Mouse (Mus musculus) forebrain, embryonic 15.5 days (tissue): ENCODE measurements around the gene Cd6. TPM values are rescaled to one million over a fixed set of nuclear protein-coding genes. Genes with fewer than 3 reads are reported as not detected.

ENCODE experiments used
- ATAC-seq: fragments of 200-750 bp; cut with Nextera tagmentation; replicated peaks from 2 replicates; pipeline ENCODE4 v1.8.0; 2017; ENCODE audit warnings: mild to moderate bottlenecking, moderate TSS enrichment, moderate library complexity
- H3K27ac ChIP-seq: fragments of 300-500 bp; sonication (generic); replicated peaks from 2 replicates; pipeline ENCODE4 v1.5.1; 2015; ENCODE audit warnings: mild to moderate bottlenecking, inconsistent platforms
- H3K27me3 ChIP-seq: fragments of 300-500 bp; sonication (generic); 2 replicates; pipeline ENCODE4 v1.6.1; 2015; ENCODE audit warnings: inconsistent platforms
- H3K36me3 ChIP-seq: fragments of 300-500 bp; sonication (generic); 2 replicates; pipeline ENCODE4 v1.6.1; 2015; ENCODE audit warnings: mild to moderate bottlenecking, inconsistent platforms
- H3K4me1 ChIP-seq: fragments of 300-500 bp; sonication (generic); 2 replicates; pipeline ENCODE4 v1.6.1; 2015; ENCODE audit warnings: inconsistent platforms
- H3K4me2 ChIP-seq: fragments of 300-500 bp; sonication (generic); replicated peaks from 2 replicates; pipeline ENCODE4 v1.6.1; 2015; ENCODE audit warnings: mild to moderate bottlenecking, inconsistent platforms
- H3K4me3 ChIP-seq: fragments of 300-500 bp; sonication (generic); 2 replicates; pipeline ENCODE4 v1.5.1; 2015; ENCODE audit warnings: mild to moderate bottlenecking, inconsistent platforms
- H3K9ac ChIP-seq: fragments of 300-500 bp; sonication (generic); replicated peaks from 2 replicates; pipeline ENCODE4 v1.6.1; 2015; ENCODE audit warnings: mild to moderate bottlenecking, inconsistent platforms
- H3K9me3 ChIP-seq: fragments of 300-500 bp; sonication (generic); 2 replicates; pipeline ENCODE4 v1.6.1; 2016; ENCODE audit warnings: inconsistent platforms
- WGBS: fragments of 180-500 bp; shearing (Covaris S2); methylation state at CpG from one replicate; pipeline ENCODE4 v1.1.7; 2015; ENCODE audit warnings: mixed read lengths; 5-methylcytosine and 5-hydroxymethylcytosine counted together
- polyA plus RNA-seq: library from polyadenylated mRNA; unstranded; fragments of >200 nt; fragmentation: Nextera tagmentation; extraction: Ambion mirVana; gene quantifications from 2 replicates; pipeline ENCODE4 v1.2.1, GENCODE M21; 2015

Gene Cd6
- polyA plus RNA-seq, 1 experiment from 2014 or later, result not detected

DNA sequence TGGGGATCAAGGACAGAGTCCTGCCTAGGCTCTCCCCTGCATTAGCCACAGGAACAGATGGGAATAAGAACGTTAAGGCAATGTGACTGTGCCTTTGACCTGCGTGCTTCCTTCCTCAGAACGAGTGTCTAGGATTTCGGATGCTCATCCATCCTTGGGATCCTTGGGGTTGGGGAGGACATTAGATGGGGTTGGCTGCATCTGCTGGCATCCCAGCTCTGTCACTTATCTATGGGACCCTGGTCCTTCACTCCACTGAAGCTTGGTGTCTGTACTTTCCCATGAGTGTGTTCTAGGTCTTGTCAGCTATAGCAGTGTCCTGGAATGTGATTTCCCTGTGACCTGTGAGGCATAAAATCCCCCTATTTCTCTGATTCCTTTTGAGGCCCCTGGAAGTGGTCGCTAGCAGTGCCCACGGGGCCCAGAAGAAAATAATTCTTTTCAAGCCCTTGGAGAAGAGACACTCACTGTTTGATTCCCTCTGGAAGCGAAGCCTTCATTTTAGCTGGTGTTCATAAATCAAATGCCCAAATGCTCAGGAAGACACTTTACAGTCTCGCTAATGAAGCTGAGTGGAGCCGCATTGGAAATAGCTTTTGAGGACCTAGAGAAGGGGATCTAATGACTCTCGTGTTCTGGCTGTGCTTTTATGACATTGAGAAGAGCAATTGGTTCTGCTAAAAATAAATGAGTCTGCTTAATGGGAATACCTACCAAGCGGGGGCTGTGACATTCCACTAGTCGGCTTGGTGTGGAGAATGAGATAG, 60.2 kb downstream of the Cd6 start:
- Histone ChIP-seq H3K4me3 (no peak overlapping the region), H3K27me3 (no peaks in the 10 kb centered on the region), H3K36me3 (no peaks in the 10 kb centered on the region), H3K4me2 (no peak overlapping the region), H3K9me3 (no peaks in the 10 kb centered on the region), H3K4me1 (no peaks in the 10 kb centered on the region), H3K27ac (no peak overlapping the region), H3K9ac (no peak overlapping the region)
- 66% methylated on average over 12 of the region's 12 CpGs for WGBS
- no peak for ATAC-seq

DNA sequence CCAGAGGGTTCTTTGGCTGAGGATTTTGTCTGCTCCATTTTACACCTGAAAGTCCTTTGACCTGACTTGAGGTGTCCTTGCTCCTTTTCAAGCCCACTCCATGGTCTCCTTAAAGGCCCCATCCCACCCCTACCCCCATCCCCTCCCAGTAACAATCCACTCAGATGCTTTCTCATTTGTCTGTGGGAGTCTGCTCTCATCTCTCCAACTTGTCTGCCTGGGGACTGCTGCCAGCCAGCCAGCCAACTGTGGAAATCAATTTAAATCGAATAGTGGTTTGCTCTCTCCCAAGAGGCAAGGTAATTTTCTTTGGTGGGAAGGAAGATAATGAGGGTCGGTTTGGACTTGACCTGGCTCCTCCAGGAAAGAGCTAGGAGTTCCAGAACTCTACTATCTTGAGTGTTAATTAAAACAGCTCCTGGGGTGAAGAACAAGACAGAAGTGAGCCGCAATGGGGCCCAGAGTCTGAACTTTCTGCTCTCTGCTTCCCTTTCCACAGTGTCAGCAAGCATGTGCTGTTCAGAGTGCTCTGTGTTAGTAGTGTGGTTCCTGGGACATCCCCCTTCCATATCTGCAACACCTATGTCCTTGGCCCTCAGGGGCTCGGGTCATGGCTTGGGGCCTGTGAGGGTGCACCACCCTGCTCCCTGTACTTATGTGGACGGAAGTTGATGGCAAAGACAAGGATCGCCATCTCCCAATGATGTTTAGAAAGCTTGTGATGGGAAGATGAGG, 61.0 kb downstream of the Cd6 start:
- 67% methylated on average over 6 of the region's 6 CpGs for WGBS

DNA sequence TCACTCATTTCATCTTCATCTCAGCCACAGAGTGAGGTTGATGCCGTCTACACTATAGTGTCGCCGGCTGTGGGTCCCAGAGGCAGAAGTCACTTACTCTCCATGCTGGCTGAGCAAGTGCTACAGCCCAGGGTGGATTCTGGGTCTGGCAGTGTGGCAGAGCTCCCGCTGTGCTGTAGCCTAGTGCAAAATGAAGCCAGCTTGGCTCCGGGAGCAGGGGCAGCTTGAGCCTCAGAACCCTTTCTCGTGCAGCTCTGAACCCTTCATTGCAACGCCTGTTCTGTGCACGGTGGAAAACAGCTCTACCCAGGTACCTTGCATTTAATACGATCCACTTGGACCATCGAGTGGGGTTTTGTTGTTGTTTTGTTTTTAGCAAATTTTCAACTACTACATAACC, 62.2 kb downstream of the Cd6 start:
- no peak overlapping the region for H3K27ac ChIP-seq
- no peak for ATAC-seq

More for the DNA sequence above, 61.0 kb downstream of the Cd6 start:
- Histone ChIP-seq H3K4me1 (no peaks in the 10 kb centered on the region), H3K9ac (no peak overlapping the region), H3K27ac (no peak overlapping the region), H3K36me3 (no peaks in the 10 kb centered on the region), H3K4me3 (no peak overlapping the region), H3K4me2 (no peak overlapping the region), H3K27me3 (no peaks in the 10 kb centered on the region), H3K9me3 (no peaks in the 10 kb centered on the region)
- no peak for ATAC-seq

DNA sequence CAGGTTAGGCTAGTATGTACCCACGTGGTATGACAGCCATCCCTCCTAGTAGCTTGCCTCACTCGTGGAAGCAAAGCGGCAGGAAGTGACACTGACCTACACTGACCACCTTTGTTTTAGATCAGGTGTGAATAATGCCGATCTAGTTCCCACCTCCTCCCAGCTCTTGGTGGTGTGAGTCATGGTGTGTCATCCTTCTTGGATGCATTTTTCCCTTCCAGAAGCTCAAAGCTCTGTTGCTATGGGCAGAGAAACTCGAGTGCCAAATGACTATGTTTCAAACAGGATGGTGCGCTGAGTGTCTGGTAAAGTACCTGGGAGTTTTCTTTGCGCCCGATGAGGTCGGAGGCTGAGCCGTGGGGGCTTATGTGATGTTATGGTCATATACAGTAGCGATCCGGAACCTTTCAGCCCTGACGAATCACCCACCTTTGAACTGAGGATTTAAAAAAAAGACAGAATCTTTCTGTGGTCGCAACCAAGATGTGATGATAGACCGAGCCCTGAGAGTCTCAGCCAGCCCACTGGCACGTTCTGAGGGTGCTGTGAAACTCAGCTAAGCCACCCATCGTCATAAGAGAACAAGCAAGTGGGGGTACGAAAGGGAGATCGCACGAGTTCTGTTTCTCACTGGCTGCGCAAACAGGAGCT, 66.4 kb downstream of the Cd6 start:
- no peak overlapping the region for H3K9ac ChIP-seq
- no peak overlapping the region for H3K4me2 ChIP-seq
- no peak overlapping the region for H3K4me3 ChIP-seq
- no peak overlapping the region for H3K27ac ChIP-seq
- no peaks in the 10 kb centered on the region for H3K27me3 ChIP-seq
- no peak for ATAC-seq
- H3K9me3 ChIP-seq, result no peaks in the 10 kb centered on the region
- WGBS, result 84% methylated on average over 21 of the region's 21 CpGs
- no peaks in the 10 kb centered on the region for H3K36me3 ChIP-seq
- no peaks in the 10 kb centered on the region for H3K4me1 ChIP-seq

More for the DNA sequence above, 62.2 kb downstream of the Cd6 start:
- H3K27me3 ChIP-seq, result no peaks in the 10 kb centered on the region
- no peaks in the 10 kb centered on the region for H3K4me1 ChIP-seq
- no peak overlapping the region for H3K4me2 ChIP-seq
- no peak overlapping the region for H3K9ac ChIP-seq
- 87% methylated on average over 10 of the region's 10 CpGs for WGBS
- no peak overlapping the region for H3K4me3 ChIP-seq
- no peaks in the 10 kb centered on the region for H3K36me3 ChIP-seq
- no peaks in the 10 kb centered on the region for H3K9me3 ChIP-seq

DNA sequence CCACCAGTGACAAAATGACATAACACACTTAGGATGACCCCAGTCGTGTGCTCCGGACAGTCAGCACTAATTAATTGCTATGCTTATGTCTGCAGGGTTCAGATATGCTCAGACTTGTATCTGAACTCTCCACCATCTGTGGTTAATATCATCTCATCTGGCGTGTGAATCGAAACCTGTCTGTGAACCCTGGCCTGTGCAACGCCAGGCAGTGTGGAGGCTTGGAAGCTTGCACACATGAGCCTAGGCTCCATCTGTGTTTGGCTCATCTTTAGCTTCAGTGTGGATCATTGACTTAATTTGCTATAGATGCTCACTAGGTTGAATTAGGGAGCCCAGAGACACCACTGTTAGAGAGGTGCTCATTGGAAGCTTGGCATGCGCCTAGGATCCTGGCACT, 67.4 kb downstream of the Cd6 start:
- no peak overlapping the region for H3K4me2 ChIP-seq
- H3K36me3 ChIP-seq, result no peaks in the 10 kb centered on the region
- no peaks in the 10 kb centered on the region for H3K9me3 ChIP-seq
- H3K4me3 ChIP-seq, result no peak overlapping the region
- H3K4me1 ChIP-seq, result no peaks in the 10 kb centered on the region
- H3K27ac ChIP-seq, result no peak overlapping the region
- H3K27me3 ChIP-seq, result no peaks in the 10 kb centered on the region
- 81% methylated on average over 6 of the region's 6 CpGs for WGBS
- H3K9ac ChIP-seq, result no peak overlapping the region
- ATAC-seq, result no peak

DNA sequence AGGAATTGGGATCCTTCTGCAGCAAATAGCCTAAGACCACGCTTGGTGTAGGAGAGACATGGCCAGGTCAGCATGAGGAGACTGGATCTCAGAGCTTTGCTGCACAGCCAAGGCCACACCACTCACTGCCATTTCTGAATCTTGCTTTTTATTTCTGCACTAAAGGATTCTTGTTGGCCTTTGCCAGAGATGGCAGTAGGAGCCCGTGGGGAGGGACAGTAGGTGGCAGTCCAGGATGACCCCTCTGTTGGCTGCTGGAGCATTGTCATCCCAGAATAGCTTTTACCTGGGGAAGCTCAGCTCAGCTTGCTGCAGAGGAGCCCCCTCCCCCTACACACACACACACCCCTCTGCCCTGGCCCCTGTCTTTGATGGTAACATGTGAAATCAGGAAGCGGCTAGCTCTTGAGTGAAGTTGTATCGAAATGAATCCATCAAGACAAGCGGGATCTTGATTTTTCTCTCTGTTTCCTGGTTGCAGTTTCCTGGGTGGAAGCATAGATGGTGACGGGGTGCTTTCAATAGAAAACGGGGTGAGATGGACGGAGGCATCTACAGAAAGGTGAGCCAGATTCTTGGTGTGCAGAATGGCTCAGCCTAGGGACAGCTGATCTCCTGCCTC, 68.0 kb downstream of the Cd6 start:
- H3K27me3 ChIP-seq, result no peaks in the 10 kb centered on the region
- H3K4me3 ChIP-seq, result no peak overlapping the region
- WGBS, result 87% methylated on average over 8 of the region's 8 CpGs
- H3K9me3 ChIP-seq, result no peaks in the 10 kb centered on the region
- H3K27ac ChIP-seq, result no peak overlapping the region
- H3K4me2 ChIP-seq, result no peak overlapping the region
- ATAC-seq, result no peak
- no peaks in the 10 kb centered on the region for H3K36me3 ChIP-seq
- H3K9ac ChIP-seq, result no peak overlapping the region
- no peaks in the 10 kb centered on the region for H3K4me1 ChIP-seq

DNA sequence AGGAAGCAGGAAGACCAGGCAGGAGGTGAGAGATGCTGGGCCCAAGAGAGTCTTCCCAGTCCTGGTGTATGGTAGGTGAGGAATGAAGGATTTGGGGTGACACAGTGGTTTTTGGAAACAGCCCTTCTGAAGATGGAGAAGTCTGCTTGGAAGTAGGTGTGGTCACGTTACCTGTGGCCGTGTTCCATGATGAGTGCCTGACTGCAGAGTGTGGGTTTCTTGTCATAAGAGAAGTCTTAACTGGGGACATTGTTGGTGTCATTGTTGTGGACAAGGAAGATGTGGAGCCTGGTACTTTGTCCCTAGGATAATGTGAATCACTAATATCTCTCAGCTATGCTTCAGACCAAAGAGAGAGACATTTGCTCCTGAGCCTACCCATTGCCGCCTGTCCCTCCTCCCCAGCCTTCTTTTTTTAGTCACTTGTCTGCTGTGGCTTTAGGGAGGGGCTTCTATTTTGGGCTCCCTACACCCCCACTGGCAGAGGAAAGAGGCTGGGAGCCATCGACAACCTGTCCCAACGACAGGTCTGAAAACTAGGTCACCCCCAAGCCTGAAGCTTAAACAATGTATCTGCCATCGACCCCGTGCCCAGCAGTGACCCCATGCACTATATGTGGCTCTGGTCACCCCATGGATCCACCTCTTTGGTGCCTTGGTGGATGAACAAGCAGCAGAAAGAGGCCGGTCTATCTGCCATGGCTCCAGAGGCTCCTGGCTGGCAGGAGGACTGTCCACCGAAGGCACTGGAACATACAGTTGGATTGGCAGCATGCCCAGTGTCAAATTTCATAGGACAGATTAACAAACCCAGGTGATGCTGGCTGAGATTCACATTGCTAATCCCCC, 69.7 kb downstream of the Cd6 start:
- no peak overlapping the region for H3K4me2 ChIP-seq
- ATAC-seq, result no peak
- H3K9ac ChIP-seq, result no peak overlapping the region
- H3K4me1 ChIP-seq, result no peaks in the 10 kb centered on the region
- no peaks in the 10 kb centered on the region for H3K36me3 ChIP-seq
- 89% methylated on average over 9 of the region's 9 CpGs for WGBS
- H3K27me3 ChIP-seq, result no peaks in the 10 kb centered on the region
- no peaks in the 10 kb centered on the region for H3K9me3 ChIP-seq
- H3K4me3 ChIP-seq, result no peak overlapping the region
- no peak overlapping the region for H3K27ac ChIP-seq

DNA sequence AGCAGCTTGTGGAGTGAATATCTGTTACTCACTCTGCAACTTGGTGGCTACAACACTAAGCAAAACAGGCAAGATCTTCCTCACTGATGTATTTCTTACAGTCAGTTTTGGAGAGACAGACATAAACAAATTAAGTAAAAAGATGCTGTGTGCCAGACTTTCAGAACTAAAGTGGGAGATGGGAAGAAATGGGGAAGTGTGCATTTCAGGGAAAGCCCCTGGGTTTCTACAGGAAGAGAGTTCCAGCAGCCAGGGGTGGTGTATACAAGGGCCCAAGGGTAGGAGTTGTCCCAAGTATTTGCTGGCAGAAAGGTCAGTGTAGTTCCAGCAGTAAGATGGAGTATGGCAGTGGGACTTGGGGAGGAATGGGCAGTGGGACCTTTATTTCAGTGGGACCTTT, 70.3 kb downstream of the Cd6 start:
- no peaks in the 10 kb centered on the region for H3K36me3 ChIP-seq

DNA sequence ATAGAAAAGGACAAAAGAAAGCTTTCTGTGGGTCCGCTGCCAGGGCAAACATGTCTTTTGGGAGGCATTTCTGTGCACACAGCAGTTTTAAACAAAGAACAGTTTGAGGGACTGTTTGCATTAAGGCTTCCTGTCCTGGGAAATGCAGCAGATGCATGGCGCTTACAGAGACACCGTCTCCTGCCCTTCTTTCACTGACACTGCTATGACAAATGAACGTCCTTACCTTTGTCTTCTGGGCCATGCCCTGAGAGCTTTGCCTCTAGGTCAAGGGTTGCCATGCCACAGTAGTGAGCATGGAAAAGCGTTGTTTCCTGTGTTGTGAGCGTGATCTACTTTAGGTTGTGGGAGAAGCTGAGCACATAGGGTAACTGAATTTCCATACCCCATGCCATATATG, 71.2 kb downstream of the Cd6 start:
- Histone ChIP-seq H3K4me1 (no peaks in the 10 kb centered on the region), H3K4me2 (no peak overlapping the region), H3K27ac (no peak overlapping the region), H3K9me3 (no peaks in the 10 kb centered on the region), H3K27me3 (no peaks in the 10 kb centered on the region), H3K9ac (no peak overlapping the region), H3K4me3 (no peak overlapping the region), H3K36me3 (no peaks in the 10 kb centered on the region)
- WGBS, result 71% methylated on average over 6 of the region's 6 CpGs
- no peak for ATAC-seq

More for the DNA sequence above, 70.3 kb downstream of the Cd6 start:
- no peak for ATAC-seq
- Histone ChIP-seq H3K27ac (no peak overlapping the region), H3K9me3 (no peaks in the 10 kb centered on the region), H3K27me3 (no peaks in the 10 kb centered on the region), H3K4me1 (no peaks in the 10 kb centered on the region), H3K4me3 (no peak overlapping the region), H3K4me2 (no peak overlapping the region), H3K9ac (no peak overlapping the region)

DNA sequence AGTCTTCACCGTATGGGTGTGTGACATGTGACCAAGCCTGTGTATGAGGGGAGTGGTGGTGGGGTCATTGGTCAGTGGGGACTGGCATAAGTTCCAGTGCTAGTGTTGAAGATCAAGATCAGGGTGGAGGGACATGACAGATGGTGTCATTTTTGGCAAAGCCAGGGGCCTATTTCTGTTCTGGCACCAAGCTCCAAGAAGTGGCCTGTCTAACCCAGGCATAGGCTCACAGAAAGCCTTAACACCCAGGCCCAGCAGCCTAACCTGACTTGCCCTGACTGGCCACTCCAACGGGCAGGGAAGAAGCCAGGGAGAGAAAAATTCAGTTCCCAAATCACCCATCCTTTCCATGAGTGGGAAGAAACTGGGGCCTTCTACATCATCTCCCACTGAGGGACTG, 72.3 kb downstream of the Cd6 start:
- no peak overlapping the region for H3K4me2 ChIP-seq
- H3K9ac ChIP-seq, result no peak overlapping the region
- no peaks in the 10 kb centered on the region for H3K36me3 ChIP-seq
- no peak for ATAC-seq
- H3K4me3 ChIP-seq, result no peak overlapping the region
- H3K9me3 ChIP-seq, result no peaks in the 10 kb centered on the region
- H3K27me3 ChIP-seq, result no peaks in the 10 kb centered on the region
- H3K27ac ChIP-seq, result no peak overlapping the region
- H3K4me1 ChIP-seq, result no peaks in the 10 kb centered on the region
- WGBS, result 79% methylated on average over 2 of the region's 2 CpGs

DNA sequence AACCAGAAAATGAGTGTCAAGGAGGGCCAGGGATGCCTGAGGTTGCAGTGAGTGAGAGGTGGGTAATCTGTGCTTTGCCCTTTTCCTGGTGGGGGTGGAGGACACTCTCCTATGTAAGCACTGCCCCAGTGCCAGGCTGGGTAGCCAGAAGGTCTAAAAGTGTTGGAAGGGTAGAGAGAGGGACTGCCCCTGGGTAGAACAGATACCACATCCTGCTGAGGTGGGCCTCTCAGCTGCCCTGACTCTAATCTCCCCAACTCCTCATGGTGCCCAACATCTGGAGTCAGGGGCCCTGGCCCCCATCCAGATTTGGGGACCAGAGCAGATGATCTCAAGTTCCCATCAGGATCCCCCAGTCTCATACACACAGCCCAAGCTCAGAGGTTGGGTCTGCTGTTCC, 72.7 kb downstream of the Cd6 start:
- no peaks in the 10 kb centered on the region for H3K9me3 ChIP-seq
- H3K27me3 ChIP-seq, result no peaks in the 10 kb centered on the region
- no peak overlapping the region for H3K4me2 ChIP-seq
- no peak overlapping the region for H3K4me3 ChIP-seq
- no peaks in the 10 kb centered on the region for H3K4me1 ChIP-seq
- H3K9ac ChIP-seq, result no peak overlapping the region
- no peaks in the 10 kb centered on the region for H3K36me3 ChIP-seq
- no peak for ATAC-seq
- H3K27ac ChIP-seq, result no peak overlapping the region
